Mouse (Mus musculus) left cerebral cortex, postnatal 4 days (tissue): Measurements from ENCODE around the gene Traf1. TPM values are rescaled to one million over a fixed set of nuclear protein-coding genes. Genes with fewer than 3 reads are reported as not detected.

ENCODE experiments used
- DNase-seq: peaks from one replicate; pipeline ENCODE4 v3.0.0-alpha.2; 2022
- intact Hi-C: fragments of 180-260 bp; cut with DNase I; formaldehyde crosslinking; loops from one replicate; pipeline ENCODE4 v1.15.1; 2025
- total RNA-seq, 2 experiments: library from RNA; stranded (reverse); gene quantifications; 2 replicates each; pipeline ENCODE4 v1.2.3; 2021

Gene Traf1
- total RNA-seq, 2 experiments from 2014 or later: 1.1 to 2.6 TPM

GRCm38 (mm10) chr2:34943556-34944120, 17.9 kb downstream of the Traf1 start:
- intact Hi-C loops: no loop called here
- DNase-seq: peak; percentile 26

- DNase-seq: peak; percentile 14
- intact Hi-C loops: no loop called here
Measured at GRCm38 (mm10) chr2:34941061-34941675, 20.4 kb downstream of the Traf1 start.

GRCm38 (mm10) chr2:34940246-34940645, 21.3 kb downstream of the Traf1 start:
- intact Hi-C loops: no loop called here
- peak; percentile 62 for DNase-seq

- peak; percentile 53 for DNase-seq
- intact Hi-C loops: no loop called here
Measured at GRCm38 (mm10) chr2:34938269-34939208, 23.0 kb downstream of the Traf1 start.

GRCm38 (mm10) chr2:34937460-34937859, 24.1 kb downstream of the Traf1 start:
- intact Hi-C loops: no loop called here
- DNase-seq: no peak

GRCm38 (mm10) chr2:34927320-34927719, 34.3 kb downstream of the Traf1 start:
- intact Hi-C loops: no loop called here
- no peak for DNase-seq

GRCm38 (mm10) chr2:34922729-34923128, 38.8 kb downstream of the Traf1 start:
- intact Hi-C loops: no loop called here
- DNase-seq: no peak

- intact Hi-C loops: no loop called here
- DNase-seq: no peak
Measured at GRCm38 (mm10) chr2:34920144-34920543, 41.4 kb downstream of the Traf1 start.

GRCm38 (mm10) chr2:34915103-34915502, 46.5 kb downstream of the Traf1 start:
- intact Hi-C loops: loop anchor here (10.0 kb wide), 1 partner anchor 190 kb away; the partner anchor contains the start of genes AI182371 and Cntrl
- DNase-seq: no peak

- DNase-seq: no peak
- intact Hi-C loops: loop anchor here (10.0 kb wide), 1 partner anchor 190 kb away; the partner anchor contains the start of genes AI182371 and Cntrl
Measured at GRCm38 (mm10) chr2:34914823-34915082, 46.8 kb downstream of the Traf1 start.

- peak; percentile 43 for DNase-seq
- intact Hi-C loops: loop anchor here (10.0 kb wide), 1 partner anchor 191 kb away; the partner anchor contains the start of genes AI182371 and Cntrl
Measured at GRCm38 (mm10) chr2:34914069-34914822, 47.3 kb downstream of the Traf1 start.

- DNase-seq: no peak
- intact Hi-C loops: loop anchor here (10.0 kb wide), 1 partner anchor 191 kb away; the partner anchor contains the start of genes AI182371 and Cntrl
Measured at GRCm38 (mm10) chr2:34913218-34914068, 48.1 kb downstream of the Traf1 start, which contains the start of gene Phf19. Phf19 (minus strand) TSS chr2:34914026.

- intact Hi-C loops: loop anchor here (10.0 kb wide), 1 partner anchor 192 kb away; the partner anchor contains the start of genes AI182371 and Cntrl
- no peak for DNase-seq
Measured at GRCm38 (mm10) chr2:34912613-34913012, 49.0 kb downstream of the Traf1 start.

- DNase-seq: no peak
- intact Hi-C loops: loop anchor here (10.0 kb wide), 1 partner anchor 193 kb away; the partner anchor contains the start of genes AI182371 and Cntrl
Measured at GRCm38 (mm10) chr2:34911871-34912270, 49.7 kb downstream of the Traf1 start.

GRCm38 (mm10) chr2:34909719-34910118, 51.9 kb downstream of the Traf1 start:
- DNase-seq: no peak
- intact Hi-C loops: loop anchor here (10.0 kb wide), 1 partner anchor 195 kb away; the partner anchor contains the start of genes AI182371 and Cntrl

GRCm38 (mm10) chr2:34906861-34907604, 54.5 kb downstream of the Traf1 start:
- no peak for DNase-seq
- intact Hi-C loops: no loop called here

- intact Hi-C loops: no loop called here
- DNase-seq: no peak
Measured at GRCm38 (mm10) chr2:34906426-34906825, 55.1 kb downstream of the Traf1 start.

- DNase-seq: peak; percentile 99
- intact Hi-C loops: no loop called here
Measured at GRCm38 (mm10) chr2:34904849-34905542, 56.6 kb downstream of the Traf1 start.
